Mouse (Mus musculus): Measurements from ENCODE around the gene 4933428G20Rik.

Gene 4933428G20Rik

DNA sequence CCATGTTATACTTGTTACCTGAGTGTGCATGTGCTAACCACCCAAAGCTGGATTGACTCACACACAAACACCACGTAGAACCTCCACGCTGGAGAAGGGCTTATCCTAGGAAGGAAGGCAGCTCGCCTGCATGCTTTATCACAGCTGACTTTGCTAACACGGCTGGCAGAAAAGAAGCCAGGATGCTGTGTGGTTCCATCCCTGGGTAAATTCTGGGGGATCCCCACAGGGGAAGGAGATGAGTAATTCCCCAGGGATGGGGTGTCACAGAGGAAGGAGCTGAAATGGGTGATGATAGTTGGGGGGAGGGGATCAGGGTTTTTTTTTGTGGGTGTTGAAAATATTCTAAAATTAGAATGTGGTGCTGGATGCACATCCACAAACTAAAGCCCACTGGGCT, 5.6 kb upstream of the 4933428G20Rik start:
- no peak for DNase-seq (ENCODE audit: low read depth, low spot score)

DNA sequence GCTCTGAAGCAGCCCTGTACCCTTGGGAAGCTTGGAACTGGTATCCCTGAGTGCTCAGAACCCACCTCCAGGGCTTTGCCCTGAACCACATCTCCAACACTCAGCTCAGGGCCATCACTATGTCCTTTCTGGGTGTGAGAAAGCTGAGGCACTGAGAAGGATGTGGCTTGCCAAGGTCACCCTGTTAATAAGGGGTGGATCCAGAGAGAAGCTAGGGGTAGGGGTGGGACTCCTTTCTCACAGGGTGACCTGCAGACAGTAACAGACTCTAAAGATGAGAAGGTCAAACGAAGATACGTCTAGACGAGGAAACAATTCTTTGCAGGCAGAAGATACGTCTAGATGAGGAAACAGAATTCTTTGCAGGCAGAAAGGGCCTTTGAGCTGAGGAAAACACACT, 2.7 kb upstream of the 4933428G20Rik start:
- peak; percentile 61 for DNase-seq (ENCODE audit: low read depth, low spot score)

DNA sequence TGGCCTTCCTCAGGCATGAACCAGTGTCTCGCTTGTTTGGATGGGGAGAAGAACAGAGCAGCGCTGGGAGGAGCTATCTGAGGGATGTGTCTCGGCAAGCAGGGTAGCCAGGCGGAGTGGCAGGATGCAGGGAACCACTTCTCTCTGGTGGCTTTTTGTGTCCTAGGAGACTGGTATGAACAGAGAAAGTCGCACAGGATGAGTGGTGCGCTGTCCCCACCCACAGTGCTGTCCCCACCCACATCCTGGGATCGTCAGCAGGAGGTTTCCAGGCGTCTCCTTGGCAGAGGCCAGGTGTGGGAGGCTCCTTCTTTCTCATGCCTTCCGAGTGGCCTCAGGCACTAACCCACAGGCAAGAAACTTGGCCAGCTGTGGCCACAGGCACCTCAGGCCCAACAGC, 2.2 kb upstream of the 4933428G20Rik start:
- peak; percentile 68 for DNase-seq (ENCODE audit: low read depth, low spot score)

DNA sequence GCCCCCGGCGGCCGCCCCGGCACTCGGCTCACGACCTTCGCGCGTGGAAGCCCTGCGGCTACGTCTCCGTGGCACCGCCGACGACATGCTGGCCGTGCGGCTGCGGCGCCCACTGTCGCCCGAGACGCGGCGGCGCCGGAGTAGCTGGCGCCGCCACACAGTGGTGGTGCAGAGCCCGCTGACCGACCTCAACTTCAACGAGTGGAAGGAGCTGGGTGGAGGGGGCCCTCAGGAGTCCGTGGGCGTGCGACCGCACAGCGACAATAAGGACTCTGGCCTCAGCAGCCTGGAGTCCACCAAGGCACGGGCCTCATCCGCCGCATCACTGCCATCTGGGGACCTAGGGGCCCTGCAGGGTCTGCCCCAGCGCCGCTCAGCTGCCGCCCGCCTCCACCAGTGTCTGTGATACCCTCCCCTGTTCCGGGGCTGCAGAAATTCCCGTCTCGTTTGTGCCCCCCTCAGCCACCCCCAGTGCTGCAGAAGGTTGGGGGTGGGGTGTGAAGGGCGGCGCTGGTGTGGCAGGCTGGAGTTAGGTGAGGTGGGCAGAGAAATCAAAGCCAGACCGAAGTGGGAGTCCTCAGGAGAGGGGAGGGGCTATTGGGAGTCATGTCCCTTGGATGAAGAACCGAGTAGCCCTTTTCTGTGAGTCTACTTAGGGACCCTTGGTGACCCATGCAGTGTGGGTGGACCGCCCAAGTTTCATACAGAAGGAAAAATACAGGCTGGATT, 744 bp upstream of the 4933428G20Rik start:
- no peak for DNase-seq (ENCODE audit: low read depth, low spot score)

DNA sequence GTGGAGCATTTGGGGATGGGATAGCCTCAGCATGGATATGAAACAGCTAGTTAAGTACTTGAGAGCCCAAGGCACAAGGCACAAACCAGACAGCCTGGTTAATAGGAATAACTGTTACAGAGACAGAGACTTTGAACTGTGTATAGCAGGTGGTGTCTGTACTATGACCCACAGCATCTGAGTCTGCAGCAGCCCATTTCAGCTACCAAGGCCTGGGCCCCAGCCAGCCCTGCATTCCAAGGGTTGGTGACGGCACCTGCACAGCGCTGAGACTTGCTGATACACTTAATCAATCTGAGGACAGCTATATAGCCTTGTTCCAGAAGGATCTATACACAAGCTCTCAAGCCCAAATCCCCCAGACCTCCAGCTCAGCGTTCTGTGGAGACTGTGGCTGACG, 2.6 kb downstream of the 4933428G20Rik start:
- no peak for DNase-seq (ENCODE audit: low read depth, low spot score)

DNA sequence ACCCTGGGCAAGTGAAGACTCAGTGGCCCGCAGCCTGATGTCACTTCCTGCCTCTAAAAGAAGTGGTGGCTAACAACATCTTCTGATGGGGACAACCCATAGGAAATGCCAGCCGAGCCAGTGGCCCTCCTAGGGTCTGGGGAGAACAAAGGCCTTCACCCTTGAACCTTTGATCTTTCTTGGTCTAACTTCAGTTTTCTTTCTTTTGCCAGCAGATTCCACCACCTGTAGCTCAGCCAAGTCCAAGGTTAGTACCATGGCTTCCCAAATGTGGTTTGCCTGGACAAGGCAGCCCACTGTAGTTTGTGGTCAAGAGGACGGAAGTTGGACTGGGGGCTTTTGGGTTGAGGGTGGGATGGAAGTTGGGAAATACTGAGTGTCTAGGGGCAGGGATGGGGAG, 7.3 kb downstream of the 4933428G20Rik start:
- DNase-seq (ENCODE audit: low read depth, low spot score) = no peak

DNA sequence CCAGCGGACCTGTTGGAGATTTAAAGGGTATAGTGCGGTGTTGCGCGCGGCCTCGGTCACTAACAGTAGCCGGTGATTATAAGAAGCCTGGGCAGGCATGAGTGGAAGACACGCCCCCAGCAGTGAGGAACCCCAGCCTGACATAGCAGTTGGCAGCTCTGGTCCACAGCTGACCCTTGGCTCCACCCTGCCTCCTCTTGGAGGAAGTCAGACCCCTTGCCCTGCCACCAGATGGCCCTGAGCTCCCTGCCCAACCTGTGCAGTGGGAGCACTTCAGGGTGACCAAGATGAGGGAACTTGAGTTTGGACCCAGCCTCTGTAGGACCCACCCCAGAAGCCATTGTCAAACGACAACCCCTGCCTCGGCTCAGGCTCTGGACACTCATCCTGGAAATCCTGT, 8.5 kb downstream of the 4933428G20Rik start:
- DNase-seq (ENCODE audit: low read depth, low spot score) = no peak

DNA sequence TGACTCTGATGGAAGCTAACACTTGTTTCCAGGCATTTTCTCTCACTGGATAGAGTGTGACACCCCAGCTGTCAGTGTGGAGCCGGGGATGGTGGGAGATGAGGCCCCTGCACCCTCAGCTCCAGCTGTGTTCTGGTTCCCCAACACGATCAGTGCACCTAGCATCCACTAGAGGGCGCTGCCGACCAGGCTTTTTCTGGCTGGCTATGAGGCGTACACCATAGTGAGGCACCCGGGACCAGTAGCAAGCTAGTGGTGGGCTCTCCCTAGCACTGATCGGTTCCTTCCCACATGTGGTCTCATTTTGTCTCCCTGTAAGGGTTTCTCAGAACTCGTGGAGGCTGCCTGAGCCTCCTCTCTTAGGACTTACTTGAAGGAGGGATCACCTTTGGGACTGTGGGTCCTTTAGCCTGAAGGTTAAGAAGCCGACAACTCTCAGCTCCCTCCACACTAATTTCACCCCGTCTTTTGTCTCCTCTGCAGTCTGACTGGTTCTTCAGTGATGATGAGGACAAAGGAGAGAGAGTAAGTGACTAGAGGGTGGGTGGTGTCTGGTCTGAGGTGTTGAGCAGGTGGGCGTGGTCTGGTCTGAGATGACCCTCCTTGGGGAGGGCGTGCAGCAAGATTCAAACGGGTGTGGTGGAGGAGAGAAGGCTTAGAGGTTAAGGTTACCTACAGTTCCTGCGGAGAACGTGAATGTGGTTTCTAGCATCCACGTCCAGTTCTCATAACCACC, 10.4 kb downstream of the 4933428G20Rik start:
- peak; percentile 94 for DNase-seq (ENCODE audit: low read depth, low spot score)

DNA sequence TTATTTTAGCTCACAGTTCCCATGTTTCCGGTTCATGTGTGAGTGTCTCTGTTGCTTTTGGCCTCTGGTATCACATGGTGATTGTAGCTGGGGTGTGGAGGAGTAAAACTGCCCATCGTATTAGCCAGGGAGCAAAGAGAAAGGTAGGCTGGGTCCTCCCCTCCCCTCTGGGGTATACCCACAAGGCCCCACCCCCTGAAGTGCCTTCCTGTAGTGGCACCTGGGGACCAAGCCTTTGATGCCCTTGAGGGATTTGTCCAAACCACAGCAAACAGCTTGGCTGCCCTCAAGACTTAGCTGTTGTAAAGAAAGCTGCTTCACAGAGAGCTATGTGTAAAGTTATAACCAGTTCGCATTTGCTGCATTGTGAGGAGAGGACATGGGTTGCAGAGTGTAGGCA, 12.5 kb downstream of the 4933428G20Rik start:
- no peak for DNase-seq (ENCODE audit: low read depth, low spot score)

DNA sequence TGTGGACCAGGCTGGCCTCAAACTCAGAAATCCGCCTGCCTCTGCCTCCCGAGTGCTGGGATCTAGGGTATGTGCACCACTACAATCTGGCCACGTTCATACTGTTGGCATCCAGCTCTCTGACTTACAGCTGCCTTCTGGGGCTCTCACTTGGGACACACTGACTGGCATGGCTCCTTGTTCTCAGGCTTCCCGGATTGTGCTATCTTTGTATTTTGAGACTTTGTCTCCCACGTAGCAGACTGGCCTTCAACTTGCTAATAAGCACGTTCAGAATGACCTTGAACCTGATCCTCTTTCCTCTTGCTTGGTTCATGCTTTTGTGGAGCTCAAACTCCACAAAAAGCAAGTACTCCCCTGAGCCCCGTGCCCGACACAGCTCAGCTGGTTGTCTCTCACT, 14.5 kb downstream of the 4933428G20Rik start:
- DNase-seq (ENCODE audit: low read depth, low spot score) = no peak

DNA sequence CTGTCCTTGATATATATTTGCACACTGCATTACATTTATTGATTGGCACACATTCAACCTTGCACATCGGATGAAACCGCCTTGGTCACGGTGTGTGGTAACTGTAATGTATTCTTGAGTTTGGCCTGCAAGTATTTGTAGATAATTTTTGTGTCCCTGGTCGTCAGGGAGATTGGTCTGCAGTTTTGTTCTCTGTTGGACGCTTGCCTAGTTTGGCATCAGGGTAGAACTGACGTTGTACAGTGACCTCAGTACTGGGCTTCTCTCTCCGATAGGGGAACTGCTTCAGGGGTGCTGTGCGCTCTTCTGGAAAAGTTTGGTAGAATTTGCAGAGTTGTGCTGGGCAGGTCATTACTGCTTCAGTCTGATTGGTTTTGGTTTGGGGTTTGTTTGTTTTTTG, 20.3 kb downstream of the 4933428G20Rik start:
- no peak for DNase-seq (ENCODE audit: low read depth, low spot score)

DNA sequence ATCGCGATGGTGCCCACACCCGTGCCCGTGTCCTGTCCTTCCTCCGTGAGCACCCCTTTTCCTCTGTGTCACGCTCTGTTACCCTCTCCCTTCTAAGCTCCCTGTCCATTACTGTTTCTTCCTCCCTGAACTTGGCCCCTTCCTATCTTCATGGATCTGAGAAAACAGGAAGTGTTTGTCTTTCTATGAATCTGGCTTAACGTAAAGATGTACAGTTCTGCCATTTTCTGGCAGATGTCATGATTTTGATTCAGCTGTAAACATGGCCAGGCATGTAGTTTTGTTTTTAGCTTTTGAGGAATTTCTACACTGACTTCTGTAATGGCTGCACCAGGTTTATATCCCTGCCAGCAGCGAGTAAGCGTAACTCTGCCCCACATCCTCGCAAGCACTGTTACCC, 21.1 kb downstream of the 4933428G20Rik start:
- DNase-seq (ENCODE audit: low read depth, low spot score) = no peak

DNA sequence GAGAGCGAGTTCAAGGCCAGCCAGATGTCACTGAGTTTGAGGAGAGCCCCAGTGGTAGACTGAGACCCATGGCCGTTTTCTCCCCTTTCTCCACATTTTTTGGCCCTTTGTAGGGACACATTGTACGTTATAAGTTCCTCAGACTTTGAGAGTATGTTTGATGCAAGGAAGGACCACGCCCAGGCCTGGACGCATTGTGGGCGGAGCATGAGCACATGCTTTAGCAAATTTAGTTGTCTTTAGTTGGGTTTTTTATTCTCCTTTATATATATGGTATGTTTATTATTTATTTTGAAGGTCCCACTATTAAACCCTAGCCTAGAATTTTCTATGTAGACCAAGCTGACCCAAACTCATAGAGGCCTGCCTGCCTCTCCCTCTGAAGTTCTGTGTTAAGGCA, 21.8 kb downstream of the 4933428G20Rik start:
- no peak for DNase-seq (ENCODE audit: low read depth, low spot score)

DNA sequence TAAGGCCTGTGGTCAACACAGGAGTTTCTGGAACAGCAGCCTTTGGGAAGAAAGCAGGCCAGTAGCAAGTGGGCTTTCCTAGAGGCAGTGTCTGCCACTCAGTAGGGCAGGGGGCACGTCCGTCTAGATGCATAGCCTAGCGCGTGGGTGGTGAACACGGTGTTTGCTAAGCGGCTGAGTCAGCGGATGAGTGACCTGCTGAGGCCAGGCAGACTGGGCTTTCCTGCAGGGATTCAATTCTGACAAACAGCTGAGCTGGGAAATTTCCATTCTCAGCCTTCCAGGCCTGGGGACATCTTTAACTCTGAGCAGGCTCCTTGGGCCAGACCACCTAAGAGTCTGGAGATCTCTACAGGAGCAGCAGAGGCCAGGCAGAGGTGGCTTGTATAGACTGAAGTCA, 22.7 kb downstream of the 4933428G20Rik start:
- DNase-seq (ENCODE audit: low read depth, low spot score) = no peak

DNA sequence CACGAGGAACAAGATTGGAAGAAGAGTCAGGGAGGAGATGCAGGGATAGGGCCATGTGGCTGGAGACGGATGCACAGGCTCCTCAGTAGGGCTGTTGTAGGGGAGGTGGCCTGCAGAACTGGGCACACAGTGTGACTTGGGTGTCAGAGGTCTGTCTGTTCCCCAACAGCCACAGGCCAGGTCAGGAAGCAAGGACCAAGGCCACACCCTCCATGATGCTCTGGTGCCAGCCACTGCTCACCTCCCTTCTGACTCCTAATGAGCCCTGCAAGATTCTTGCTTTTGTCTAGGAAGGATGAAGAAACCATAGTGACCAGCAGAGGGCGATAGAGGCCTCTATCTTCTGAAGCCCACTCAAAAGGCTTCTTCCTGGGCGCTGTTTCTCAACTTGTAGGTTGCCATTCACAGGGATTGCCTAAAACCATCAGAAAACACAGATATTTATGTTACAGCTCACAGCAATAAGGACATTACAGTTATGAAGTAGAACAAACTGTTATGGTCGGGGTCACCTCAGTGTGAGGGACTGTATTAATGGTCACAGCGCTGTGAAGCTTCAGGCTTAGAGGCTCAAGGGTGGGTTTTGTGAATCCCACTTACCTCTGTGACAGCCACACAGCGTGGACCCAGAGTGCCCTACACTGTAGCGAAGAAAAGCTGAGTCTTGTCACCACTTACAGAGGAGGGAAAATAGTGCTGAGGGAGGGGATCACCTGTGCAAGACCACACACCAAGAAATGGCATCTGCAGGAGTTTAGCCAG, 23.6 kb downstream of the 4933428G20Rik start:
- DNase-seq (ENCODE audit: low read depth, low spot score) = peak; percentile 91

DNA sequence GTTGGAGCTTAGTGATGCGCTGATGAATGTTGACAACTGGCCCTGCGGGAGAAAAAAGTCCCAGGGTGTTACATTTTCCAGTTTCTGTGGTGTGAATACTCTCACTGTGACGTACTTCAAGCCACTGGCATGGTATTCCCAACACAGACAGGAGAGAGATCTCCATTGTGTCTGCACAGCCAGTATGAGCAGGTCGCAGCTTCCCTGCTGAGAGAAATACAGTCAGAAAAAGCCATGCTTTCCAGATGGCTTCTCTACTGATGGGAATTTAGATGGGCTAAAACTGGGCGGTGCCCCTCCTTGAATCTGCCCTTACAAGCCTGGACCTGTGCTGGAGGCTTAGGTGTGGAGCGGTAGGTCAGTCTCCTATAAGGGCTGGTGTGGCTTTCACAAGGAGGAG, 28.9 kb downstream of the 4933428G20Rik start:
- peak; percentile 91 for DNase-seq (ENCODE audit: low read depth, low spot score)

DNA sequence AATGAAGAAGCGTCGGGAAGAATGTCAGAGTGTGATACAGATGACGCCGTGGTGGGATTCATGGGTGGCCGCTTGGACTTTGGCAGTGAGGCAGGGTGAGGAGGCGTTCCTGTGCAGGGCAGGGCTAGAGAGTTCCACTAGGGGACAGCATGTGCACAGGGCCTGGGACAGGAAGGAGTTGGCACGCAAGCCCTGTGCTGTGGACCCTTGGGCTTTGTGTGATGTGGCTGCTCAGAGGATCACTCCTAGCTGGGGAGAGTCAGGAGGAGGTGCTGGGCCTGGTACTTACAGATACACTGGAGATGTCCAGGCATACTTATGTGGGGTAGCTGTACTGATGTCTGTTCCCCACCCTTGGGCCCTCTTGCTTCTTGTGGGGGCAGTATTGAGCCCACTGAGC, 30.3 kb downstream of the 4933428G20Rik start:
- DNase-seq (ENCODE audit: low read depth, low spot score) = no peak

DNA sequence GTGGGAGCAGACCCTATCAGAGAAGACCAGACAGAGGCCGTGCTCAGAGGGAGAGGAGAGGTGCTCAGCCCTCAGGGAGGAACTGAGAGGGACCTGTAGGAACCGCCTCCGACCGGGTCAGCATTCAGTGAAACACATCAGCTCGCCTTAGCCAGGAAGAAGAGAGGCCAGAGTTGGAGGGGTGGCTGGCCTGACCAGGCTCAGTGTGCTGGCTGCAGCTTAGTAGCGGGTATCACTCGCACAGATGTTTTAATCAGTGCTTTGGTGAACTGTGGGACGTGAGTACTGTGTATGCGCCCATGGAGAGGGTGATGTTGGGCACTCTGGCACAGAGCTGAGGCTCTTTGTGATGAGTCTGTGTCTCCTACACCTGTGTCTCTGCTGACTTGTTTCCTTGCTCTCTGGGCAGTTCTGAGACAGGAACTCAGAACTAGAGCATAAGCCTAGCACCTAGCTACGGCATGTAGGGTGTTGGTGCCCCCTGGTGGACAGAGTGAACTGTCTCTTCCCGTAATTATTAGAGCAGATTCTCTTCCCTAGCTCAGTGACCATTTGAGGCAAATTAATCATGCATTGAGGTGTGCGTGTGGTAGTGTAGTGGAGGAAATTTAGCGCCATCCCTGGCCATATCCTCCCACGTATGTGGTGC, 31.4 kb downstream of the 4933428G20Rik start:
- DNase-seq (ENCODE audit: low read depth, low spot score) = peak; percentile 89

DNA sequence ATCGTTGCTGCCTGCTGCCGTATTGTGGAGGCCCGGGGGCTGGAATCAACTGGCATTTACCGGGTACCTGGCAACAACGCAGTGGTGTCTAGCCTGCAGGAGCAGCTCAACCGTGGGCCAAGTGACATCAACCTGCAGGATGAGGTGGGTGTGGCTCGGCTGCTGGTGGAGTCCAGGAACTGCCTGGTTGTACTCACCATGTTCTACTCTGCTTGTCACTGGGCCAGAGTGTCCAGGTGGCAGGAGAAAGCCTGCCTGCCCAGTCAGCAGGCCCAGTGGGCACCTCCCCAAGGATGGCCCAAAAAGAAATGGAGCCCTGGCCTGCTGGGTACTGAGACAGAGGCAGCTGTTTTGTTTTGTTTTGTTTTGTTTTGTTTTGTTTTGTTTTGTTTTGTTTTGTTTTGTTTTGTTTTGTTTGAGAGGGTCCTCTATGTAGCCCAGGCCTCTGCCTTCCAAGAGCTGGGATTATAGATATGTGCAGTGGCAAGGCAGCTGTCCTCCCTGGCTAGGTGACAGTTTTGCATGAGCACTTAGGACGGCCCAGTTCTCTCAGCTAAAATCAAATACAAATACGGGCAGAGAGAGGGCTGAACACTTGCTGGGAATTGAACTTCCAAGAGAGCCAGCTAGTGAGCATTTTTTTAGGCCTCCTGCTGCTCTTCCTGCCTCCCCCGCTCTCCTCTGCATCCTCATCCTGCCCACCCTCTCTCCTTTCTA, 33.5 kb downstream of the 4933428G20Rik start:
- no peak for DNase-seq (ENCODE audit: low read depth, low spot score)

DNA sequence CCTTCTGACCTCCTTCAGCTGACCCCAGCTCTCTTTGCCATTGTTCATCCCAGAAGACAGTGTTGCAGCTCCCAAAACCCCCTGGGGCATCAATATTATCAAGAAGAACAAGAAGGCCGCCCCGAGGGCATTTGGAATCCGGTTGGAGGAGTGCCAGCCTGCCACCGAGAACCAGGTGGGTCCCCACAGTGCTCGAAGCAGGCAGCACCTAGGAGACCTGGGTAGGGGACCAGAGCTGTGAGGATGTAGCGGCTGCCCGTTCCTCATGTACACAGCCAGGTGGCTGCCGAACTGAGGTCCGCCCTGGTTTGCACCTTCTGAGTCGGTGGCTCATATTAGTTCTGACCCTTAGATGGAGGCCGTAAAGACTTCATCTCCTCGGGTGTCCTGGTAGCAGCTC, 34.2 kb downstream of the 4933428G20Rik start:
- no peak for DNase-seq (ENCODE audit: low read depth, low spot score)

DNA sequence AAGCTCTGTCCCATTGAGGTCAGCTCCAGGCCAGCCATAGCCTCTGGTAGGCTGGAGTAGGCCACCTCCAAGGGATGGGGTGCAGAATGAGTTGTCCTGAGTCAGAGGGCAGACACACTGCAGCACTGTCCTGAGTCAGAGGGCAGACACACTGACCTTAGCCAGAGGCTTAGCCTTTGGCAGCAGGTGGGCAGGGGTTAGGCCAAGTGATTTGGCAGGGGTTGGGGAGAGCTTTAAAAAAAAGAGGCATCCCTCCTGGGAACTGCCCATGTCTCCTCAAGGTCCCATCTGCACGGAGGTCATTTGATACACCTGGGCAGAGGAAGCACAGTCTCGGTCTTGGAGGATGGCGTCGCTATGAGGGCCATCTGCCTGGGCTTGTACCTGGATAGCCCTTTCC, 36.1 kb downstream of the 4933428G20Rik start:
- DNase-seq (ENCODE audit: low read depth, low spot score) = no peak

Data from ES-CJ7 (cell line).